Mouse (Mus musculus) activated CD4-positive, CD25-positive, alpha-beta regulatory T cell, adult 4 months (primary cell): ENCODE measurements around the gene Csf2rb2. TPM values are rescaled to one million over a fixed set of nuclear protein-coding genes. Genes with fewer than 3 reads are reported as not detected.

Experiments used
- ATAC-seq: one replicate; pipeline ENCODE4 v1.8.0; 2017
- polyA plus RNA-seq, 2 experiments: library from polyadenylated mRNA; unstranded; fragments of 100-300 nt; shearing (Covaris generic); gene quantifications; one replicate each; pipeline ENCODE4 v1.2.1; 2017

Csf2rb2 gene
- polyA plus RNA-seq, 2 experiments from 2014 or later, result not detected

DNA sequence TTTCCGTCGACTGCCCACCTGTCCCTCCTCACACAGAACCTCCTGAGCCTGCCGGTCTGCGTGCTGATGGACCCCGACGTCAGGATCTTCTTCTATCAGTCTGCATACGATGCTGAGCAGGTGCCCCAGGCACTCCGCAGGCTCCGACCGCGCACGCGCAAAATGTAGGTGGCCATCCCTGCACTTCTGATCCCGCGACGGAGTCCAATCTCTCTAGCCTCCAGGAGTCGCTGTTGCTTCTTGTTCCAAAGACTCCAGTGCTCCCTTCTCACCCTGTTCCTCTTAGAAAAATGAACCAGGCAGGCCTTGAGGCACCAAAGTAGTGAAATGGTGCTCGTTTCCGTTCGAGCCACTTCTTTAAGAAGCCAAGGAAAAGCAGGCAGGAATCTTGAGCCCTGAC is 50.8 kb downstream of the Csf2rb2 start:
- ATAC-seq, result no peak

GRCm38 (mm10) chr15:78248410-78248809 is 57.1 kb downstream of the Csf2rb2 start:
- ATAC-seq, result peak; percentile 33

DNA sequence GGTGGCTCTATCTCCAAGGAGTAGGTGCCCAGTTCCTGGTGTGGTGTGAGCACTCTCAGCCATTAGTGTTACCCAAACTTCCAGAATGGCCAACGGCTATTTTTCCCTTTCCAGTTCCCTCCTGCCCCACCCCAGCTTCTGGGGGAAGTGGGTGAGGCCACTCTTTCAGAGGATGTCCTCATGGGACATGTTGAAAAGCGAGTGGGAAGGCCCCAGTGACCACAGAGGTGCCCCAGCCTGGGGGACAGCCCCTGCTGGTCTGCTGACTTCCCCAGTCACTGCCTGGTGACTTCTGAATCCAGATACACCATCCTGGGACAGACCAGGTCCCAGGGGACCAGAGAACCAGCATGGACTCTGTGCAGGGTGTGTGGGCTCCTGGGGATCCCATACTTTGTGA is 57.9 kb downstream of the Csf2rb2 start:
- ATAC-seq, result no peak

DNA sequence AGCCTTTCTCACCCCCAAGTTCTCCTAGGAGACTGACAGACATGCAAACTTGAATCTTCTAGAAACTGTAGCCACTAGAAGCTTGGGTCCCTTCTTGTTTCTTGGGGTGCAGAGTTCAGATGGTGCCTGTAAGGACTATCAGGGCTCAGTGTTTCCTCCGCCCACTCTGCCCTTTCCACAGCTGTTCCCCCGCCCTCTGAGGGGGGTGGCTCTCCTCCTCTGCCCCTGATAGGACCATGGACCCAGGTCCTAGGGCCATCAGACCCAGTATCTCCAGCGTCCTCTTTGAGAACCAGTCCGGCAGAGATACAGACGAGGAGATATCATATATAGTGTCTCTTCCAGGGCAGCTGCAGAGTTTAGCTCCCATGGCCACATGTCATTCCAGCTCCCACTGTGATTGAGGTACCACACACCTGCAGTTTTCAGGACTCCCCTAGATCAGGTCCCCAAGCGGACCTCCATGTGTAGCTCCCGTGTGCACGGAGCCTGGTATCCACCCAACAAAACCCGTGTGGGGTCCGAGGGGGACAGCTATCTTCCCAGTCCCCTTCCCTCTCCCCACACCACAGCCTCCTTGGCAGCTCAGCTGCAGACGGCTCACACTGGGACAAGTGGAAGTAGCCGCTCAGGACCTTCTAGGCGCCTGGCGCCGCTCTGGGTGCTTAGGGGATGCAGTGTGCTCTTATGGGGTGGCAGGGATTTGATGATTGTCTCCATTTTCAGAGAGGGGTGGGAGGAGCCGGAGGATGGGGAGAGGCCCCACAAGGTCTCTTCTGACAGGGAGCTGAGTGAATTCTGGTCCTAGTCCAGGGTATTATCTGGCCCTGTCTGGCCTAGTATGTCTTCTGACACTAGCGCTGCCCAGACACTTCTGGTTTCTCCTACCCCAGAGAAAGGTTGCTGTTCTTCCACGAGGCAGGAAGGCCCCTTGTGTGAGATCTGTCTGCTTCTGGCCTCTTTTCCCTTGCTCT is 59.1 kb downstream of the Csf2rb2 start:
- ATAC-seq, result no peak

- ATAC-seq, result peak; percentile 81
Measured at GRCm38 (mm10) chr15:78244695-78245492, 60.6 kb downstream of the Csf2rb2 start, which contains the start of gene Ncf4. Ncf4 (plus strand) TSS chr15:78244801.

DNA sequence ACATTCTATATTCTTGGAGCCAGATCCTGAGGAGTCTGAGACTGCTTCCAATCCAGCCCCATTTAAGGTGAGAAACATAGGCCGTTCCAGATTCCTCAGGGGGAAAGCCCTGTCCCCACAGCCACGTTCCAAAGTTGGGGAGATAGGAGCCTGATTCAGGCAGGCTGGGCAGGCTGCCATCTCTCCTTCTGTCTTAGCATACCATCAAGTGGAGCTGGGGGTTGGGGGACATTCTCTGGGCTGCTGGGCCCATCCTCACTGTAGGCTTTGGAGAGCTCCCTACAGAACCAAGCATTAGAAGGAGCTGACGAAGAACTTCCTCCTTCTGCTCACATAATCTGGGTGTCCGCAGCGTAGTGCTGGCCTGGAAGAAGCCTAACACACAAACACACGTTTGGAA is 61.7 kb downstream of the Csf2rb2 start:
- ATAC-seq, result no peak

DNA sequence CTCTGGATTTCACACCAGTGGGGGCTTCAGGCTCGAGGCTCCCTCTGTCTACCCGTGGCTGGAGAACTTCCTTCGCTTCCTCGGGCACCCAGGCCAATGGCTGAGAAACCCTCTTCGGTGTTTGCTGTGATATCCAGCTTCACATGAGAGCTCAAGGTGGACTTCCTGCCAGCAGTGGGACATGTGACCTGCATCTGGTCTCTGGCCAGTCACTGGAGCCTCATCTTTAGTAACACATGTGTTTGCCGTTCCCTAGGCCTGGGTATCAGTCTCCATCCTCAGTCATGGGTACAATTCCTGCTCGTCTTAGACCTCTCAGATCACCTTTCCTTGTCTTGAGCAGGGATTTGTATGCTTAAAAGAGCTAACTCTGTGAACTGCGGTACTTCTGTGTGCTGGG is 62.5 kb downstream of the Csf2rb2 start:
- ATAC-seq, result no peak

DNA sequence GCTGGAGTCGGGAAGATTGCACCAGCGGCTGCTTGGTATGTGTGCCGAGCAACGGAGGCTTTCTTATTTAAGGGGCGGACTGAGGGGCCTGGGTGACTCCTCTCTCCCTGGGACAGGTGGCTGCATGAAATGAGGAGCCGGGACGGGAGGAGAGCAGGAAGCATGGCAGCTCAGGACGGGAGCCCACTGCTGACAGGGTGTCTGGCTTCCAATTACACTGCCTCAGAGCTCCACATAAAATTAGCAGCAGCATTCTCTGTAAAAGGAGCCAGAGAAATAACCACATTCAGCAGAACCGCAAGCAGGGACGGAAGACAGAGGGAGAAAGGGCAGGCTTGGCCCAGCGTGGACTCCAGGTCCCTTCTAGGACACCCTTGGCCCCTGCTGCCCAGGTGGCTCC is 64.2 kb downstream of the Csf2rb2 start:
- no peak for ATAC-seq

GRCm38 (mm10) chr15:78239956-78240617 is 65.4 kb downstream of the Csf2rb2 start:
- ATAC-seq, result no peak

GRCm38 (mm10) chr15:78239453-78239852 is 66.1 kb downstream of the Csf2rb2 start:
- ATAC-seq, result no peak

DNA sequence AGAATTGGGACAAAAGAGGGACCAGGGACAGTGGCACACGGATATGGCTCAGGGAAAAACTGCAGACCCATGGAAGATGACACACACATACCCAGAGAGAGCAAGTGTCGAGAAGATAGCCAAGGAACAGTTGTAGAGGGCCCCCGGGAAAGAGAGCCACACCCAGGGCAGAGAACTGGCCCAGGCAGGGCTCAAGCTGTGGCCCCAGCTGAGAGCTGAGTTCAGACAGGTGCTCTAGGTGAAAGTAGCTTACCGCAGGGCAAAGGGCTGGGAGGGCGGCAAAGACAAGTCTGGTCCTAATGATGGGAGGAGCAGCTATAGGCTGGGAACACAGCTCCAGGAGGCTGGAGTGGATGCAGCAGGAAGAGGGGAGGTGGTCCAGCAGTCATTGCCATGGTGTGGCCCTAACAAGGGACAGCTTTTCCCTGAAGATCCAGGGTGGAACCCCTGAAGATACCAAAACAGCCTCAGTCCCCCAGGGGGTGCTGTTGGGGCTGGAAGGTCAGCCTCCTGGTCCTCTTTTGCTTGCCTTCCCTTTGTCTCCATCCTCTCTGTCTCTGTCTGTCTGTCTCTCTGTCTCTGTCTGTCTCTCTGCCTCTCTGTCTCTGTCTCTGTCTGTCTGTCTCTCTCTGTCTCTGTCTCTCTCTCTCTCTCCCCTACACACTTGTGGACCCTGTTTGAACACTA is 70.6 kb downstream of the Csf2rb2 start:
- ATAC-seq, result no peak

Other genes starting within 250 kb of the Csf2rb2 start
- gene Cacng2, start 185.7 kb downstream of the Csf2rb2 start, polyA plus RNA-seq, result under 1 TPM in 1 of 2 experiments, not detected in 1; 0.09 TPM
- 10 to 100 TPM; 58.3 to 71.2 TPM for gene Ift27, start 131.6 kb downstream of the Csf2rb2 start, polyA plus RNA-seq
- not detected for gene Pvalb, start 99.3 kb downstream of the Csf2rb2 start, polyA plus RNA-seq
- gene Ncf4, start 60.9 kb downstream of the Csf2rb2 start, polyA plus RNA-seq, result 100 to 1,000 TPM; 178 to 188 TPM
- under 1 TPM; 0.09 to 0.31 TPM for gene Csf2rb, start 20.0 kb upstream of the Csf2rb2 start, polyA plus RNA-seq
- gene Tex33, start 90.2 kb upstream of the Csf2rb2 start, polyA plus RNA-seq, result not detected
- gene Tst, start 100.2 kb upstream of the Csf2rb2 start, polyA plus RNA-seq, result 1 to 10 TPM; 4.0 to 4.6 TPM
- 1 to 10 TPM; 1.8 to 6.5 TPM for gene Mpst, start 100.7 kb upstream of the Csf2rb2 start, polyA plus RNA-seq
- gene Kctd17, start 122.8 kb upstream of the Csf2rb2 start, polyA plus RNA-seq, result 1 to 10 TPM; 9.0 to 9.7 TPM
- not detected for gene Tmprss6, start 162.9 kb upstream of the Csf2rb2 start, polyA plus RNA-seq
- gene Il2rb, start 189.6 kb upstream of the Csf2rb2 start, polyA plus RNA-seq, result 100 to 1,000 TPM; 489 to 584 TPM
- gene C1qtnf6, start 225.7 kb upstream of the Csf2rb2 start, polyA plus RNA-seq, result 10 to 100 TPM; 15.5 to 15.9 TPM
- not detected for gene Sstr3, start 239.0 kb upstream of the Csf2rb2 start, polyA plus RNA-seq